Mouse (Mus musculus) urinary bladder, postnatal 25 days (tissue): Measurements from ENCODE around the gene Auts2.

Experiments used
- DNase-seq: peaks from one replicate; pipeline ENCODE4 v3.0.0; 2022; ENCODE audit warnings: low spot score

The Auts2 gene

GRCm38 (mm10) chr5:132089496-132090250 lies 453.5 kb downstream of the Auts2 start:
- no peak for DNase-seq

- no peak for DNase-seq
Measured at GRCm38 (mm10) chr5:132088585-132088984, 454.6 kb downstream of the Auts2 start.

GRCm38 (mm10) chr5:132083753-132084326 lies 459.3 kb downstream of the Auts2 start:
- DNase-seq = no peak

- DNase-seq = no peak
Measured at GRCm38 (mm10) chr5:132075942-132076341, 467.2 kb downstream of the Auts2 start.

- peak; percentile 14 for DNase-seq
Measured at GRCm38 (mm10) chr5:132074724-132075374, 468.3 kb downstream of the Auts2 start.

- DNase-seq = no peak
Measured at GRCm38 (mm10) chr5:132074360-132074723, 468.8 kb downstream of the Auts2 start.

GRCm38 (mm10) chr5:132073677-132074359 lies 469.3 kb downstream of the Auts2 start:
- DNase-seq = peak; percentile 18

GRCm38 (mm10) chr5:132072356-132072755 lies 470.8 kb downstream of the Auts2 start:
- no peak for DNase-seq

GRCm38 (mm10) chr5:132067750-132068739 lies 475.1 kb downstream of the Auts2 start:
- no peak for DNase-seq

GRCm38 (mm10) chr5:132060116-132060515 lies 483.0 kb downstream of the Auts2 start:
- DNase-seq = no peak

GRCm38 (mm10) chr5:132052637-132053036 lies 490.5 kb downstream of the Auts2 start:
- no peak for DNase-seq

GRCm38 (mm10) chr5:132039584-132039983 lies 503.6 kb downstream of the Auts2 start:
- DNase-seq = no peak

GRCm38 (mm10) chr5:132033491-132034350 lies 509.4 kb downstream of the Auts2 start:
- no peak for DNase-seq

- DNase-seq = no peak
Measured at GRCm38 (mm10) chr5:132030941-132031531, 512.1 kb downstream of the Auts2 start.

- no peak for DNase-seq
Measured at GRCm38 (mm10) chr5:132029638-132030037, 513.5 kb downstream of the Auts2 start.

- DNase-seq = no peak
Measured at GRCm38 (mm10) chr5:132029038-132029437, 514.1 kb downstream of the Auts2 start.

GRCm38 (mm10) chr5:132027859-132028498 lies 515.2 kb downstream of the Auts2 start:
- no peak for DNase-seq

- no peak for DNase-seq
Measured at GRCm38 (mm10) chr5:132013296-132013695, 529.8 kb downstream of the Auts2 start.

- no peak for DNase-seq
Measured at GRCm38 (mm10) chr5:132011795-132012194, 531.3 kb downstream of the Auts2 start.
